Mouse (Mus musculus) forebrain, postnatal 0 days (tissue): Measurements from ENCODE around the gene Bmpr2. TPM values are rescaled to one million over a fixed set of nuclear protein-coding genes. Genes with fewer than 3 reads are reported as not detected.

ENCODE experiments used
- ATAC-seq: fragments of 200-750 bp; cut with Nextera tagmentation; 2 replicates; pipeline ENCODE4 v1.8.0; 2017; ENCODE audit warnings: mild to moderate bottlenecking, moderate library complexity
- DNase-seq: peaks from one replicate; pipeline ENCODE4 v3.0.0-alpha.2; 2015
- H3K27ac ChIP-seq: fragments of 300-500 bp; sonication (generic); 2 replicates; pipeline ENCODE4 v1.5.1; 2014; ENCODE audit warnings: low read depth, mild to moderate bottlenecking, antibody characterized with exemption, low read length, moderate library complexity, mixed read lengths
- H3K27me3 ChIP-seq: fragments of 300-500 bp; sonication (generic); 2 replicates; pipeline ENCODE4 v1.6.1; 2014; ENCODE audit warnings: mild to moderate bottlenecking, low read length, mixed read lengths; ENCODE audit not compliant: insufficient read depth
- H3K36me3 ChIP-seq: fragments of 300-500 bp; sonication (generic); 2 replicates; pipeline ENCODE4 v1.6.1; 2014; ENCODE audit warnings: mild to moderate bottlenecking, moderate library complexity; ENCODE audit not compliant: insufficient read depth
- H3K4me1 ChIP-seq: fragments of 300-500 bp; sonication (generic); 2 replicates; pipeline ENCODE4 v1.6.1; 2014; ENCODE audit warnings: antibody characterized with exemption; ENCODE audit not compliant: insufficient read depth
- H3K4me2 ChIP-seq: fragments of 300-500 bp; sonication (generic); 2 replicates; pipeline ENCODE4 v1.6.1; 2014; ENCODE audit warnings: low read depth, mild to moderate bottlenecking, moderate library complexity
- H3K4me3 ChIP-seq: fragments of 300-500 bp; sonication (generic); 2 replicates; pipeline ENCODE4 v1.5.1; 2014; ENCODE audit warnings: low read depth, low read length, mixed read lengths
- H3K9ac ChIP-seq: fragments of 300-500 bp; sonication (generic); 2 replicates; pipeline ENCODE4 v1.6.1; 2014; ENCODE audit warnings: mild to moderate bottlenecking
- H3K9me3 ChIP-seq: fragments of 300-500 bp; sonication (generic); 2 replicates; pipeline ENCODE4 v1.6.1; 2016; ENCODE audit warnings: low read length
- CTCF ChIP-seq: sonication (generic); IDR thresholded peaks from 2 replicates; pipeline ENCODE4 v1.5.1; 2016; ENCODE audit warnings: antibody characterized with exemption, control low read depth, low read depth
- WGBS: fragments of 180-500 bp; shearing (Covaris S2); extraction: QIAGEN DNeasy Blood & Tissue Kit; methylation state at CpG from one replicate; pipeline ENCODE4 v1.1.7; 2014; 5-methylcytosine and 5-hydroxymethylcytosine counted together
- polyA plus RNA-seq: library from polyadenylated mRNA; unstranded; fragments of >200 nt; fragmentation: Nextera tagmentation; extraction: Ambion mirVana; gene quantifications from 2 replicates; pipeline ENCODE4 v1.2.1, GENCODE M21; 2015
- total RNA-seq: library from RNA; depleted of rRNA; stranded (reverse); fragments of >200 nt; gene quantifications from 2 replicates; pipeline ENCODE4 v1.2.3, GENCODE M21; 2014; rRNA removed

Gene Bmpr2
- total RNA-seq (59.8 and 71.4 TPM in 2 replicates), polyA plus RNA-seq (5.5 and 8.9 TPM in 2 replicates)

GRCm38 (mm10) chr1:59763164-59763768 lies at the start of gene Bmpr2:
Gene Bmpr2, plus strand, starts transcription at chr1:59763400.
- Histone ChIP-seq H3K4me2 (peak within 1 kb of the TSS; percentile 77), H3K4me1 (0 out of 2 replicates have a peak, but pooled peaks cover 4% of the 10 kb centered on the region), H3K9me3 (no peaks in the 10 kb centered on the region), H3K36me3 (no peaks in the 10 kb centered on the region), H3K9ac (peak within 1 kb of the TSS; percentile 77), H3K27me3 (no peaks in the 10 kb centered on the region), H3K4me3 (peak within 1 kb of the TSS; percentile 96), H3K27ac (peak within 1 kb of the TSS; percentile 97)
- DNase-seq (peak; percentile 92), ATAC-seq (peak; percentile 91)
- WGBS: 1% methylated on average over 54 of the region's 75 CpGs
- peak; percentile 21 for TF ChIP-seq CTCF

GRCm38 (mm10) chr1:59719900-59720299 lies 43.3 kb upstream of the Bmpr2 start:
- ATAC-seq (0 out of 2 replicates have a peak, but pooled peaks have one; percentile 18), DNase-seq (peak; percentile 54)
- no peak overlapping the region for H3K27ac ChIP-seq
- H3K27me3 ChIP-seq: no peaks in the 10 kb centered on the region
- peaks cover 31% of the 10 kb centered on the region for H3K36me3 ChIP-seq
- H3K4me3 ChIP-seq: no peak overlapping the region
- no peak overlapping the region for H3K9ac ChIP-seq
- peak; percentile 66 for TF ChIP-seq CTCF
- WGBS: 42% methylated on average over 4 of the region's 4 CpGs
- H3K4me2 ChIP-seq: no peak overlapping the region
- H3K9me3 ChIP-seq: no peaks in the 10 kb centered on the region
- H3K4me1 ChIP-seq: no peaks in the 10 kb centered on the region

- Histone ChIP-seq H3K27ac (no peak overlapping the region), H3K36me3 (no peaks in the 10 kb centered on the region), H3K9ac (no peak overlapping the region), H3K4me1 (no peaks in the 10 kb centered on the region), H3K4me2 (no peak overlapping the region), H3K27me3 (no peaks in the 10 kb centered on the region), H3K9me3 (no peaks in the 10 kb centered on the region), H3K4me3 (no peak overlapping the region)
- DNase-seq (peak; percentile 7), ATAC-seq (no peak)
- TF ChIP-seq CTCF: no peak
- 59% methylated on average over 4 of the region's 4 CpGs for WGBS
Measured at GRCm38 (mm10) chr1:59725661-59726060, 37.5 kb upstream of the Bmpr2 start.

GRCm38 (mm10) chr1:59730106-59730505 lies 33.1 kb upstream of the Bmpr2 start:
- Histone ChIP-seq H3K4me3 (no peak overlapping the region), H3K4me1 (no peaks in the 10 kb centered on the region), H3K27me3 (no peaks in the 10 kb centered on the region), H3K9me3 (no peaks in the 10 kb centered on the region), H3K27ac (no peak overlapping the region), H3K4me2 (no peak overlapping the region), H3K9ac (no peak overlapping the region), H3K36me3 (no peaks in the 10 kb centered on the region)
- no peak for DNase-seq
- TF ChIP-seq CTCF: no peak
- 48% methylated on average over 8 of the region's 8 CpGs for WGBS
- no peak for ATAC-seq

GRCm38 (mm10) chr1:59730737-59731136 lies 32.5 kb upstream of the Bmpr2 start:
- Histone ChIP-seq H3K27ac (no peak overlapping the region), H3K4me3 (no peak overlapping the region), H3K27me3 (no peaks in the 10 kb centered on the region), H3K36me3 (no peaks in the 10 kb centered on the region), H3K4me1 (no peaks in the 10 kb centered on the region), H3K9me3 (no peaks in the 10 kb centered on the region), H3K9ac (no peak overlapping the region), H3K4me2 (no peak overlapping the region)
- DNase-seq: no peak
- TF ChIP-seq CTCF: no peak
- ATAC-seq: no peak
- 22% methylated on average over 4 of the region's 4 CpGs for WGBS

GRCm38 (mm10) chr1:59734076-59734475 lies 29.1 kb upstream of the Bmpr2 start:
- WGBS: 68% methylated on average over 6 of the region's 6 CpGs
- H3K4me1 ChIP-seq: no peaks in the 10 kb centered on the region
- H3K4me2 ChIP-seq: no peak overlapping the region
- H3K36me3 ChIP-seq: no peaks in the 10 kb centered on the region
- H3K9ac ChIP-seq: no peak overlapping the region
- DNase-seq (no peak), ATAC-seq (no peak; the same call in 1 of the 2 replicates)
- TF ChIP-seq CTCF: no peak
- H3K27ac ChIP-seq: no peak overlapping the region
- no peaks in the 10 kb centered on the region for H3K27me3 ChIP-seq
- no peak overlapping the region for H3K4me3 ChIP-seq
- H3K9me3 ChIP-seq: no peaks in the 10 kb centered on the region

GRCm38 (mm10) chr1:59738768-59739414 lies 24.3 kb upstream of the Bmpr2 start:
- no peak for DNase-seq
- Histone ChIP-seq H3K36me3 (no peaks in the 10 kb centered on the region), H3K9ac (no peak overlapping the region), H3K4me1 (no peaks in the 10 kb centered on the region), H3K27ac (no peak overlapping the region), H3K4me2 (no peak overlapping the region), H3K9me3 (no peaks in the 10 kb centered on the region), H3K4me3 (no peak overlapping the region), H3K27me3 (no peaks in the 10 kb centered on the region)
- TF ChIP-seq CTCF: no peak
- WGBS: 83% methylated on average over 6 of the region's 6 CpGs
- no peak for ATAC-seq
